Mouse (Mus musculus) layer of hippocampus, adult 9-10 months (tissue): ENCODE data around the gene BC034090.
"Not testable (repeated sequence)": the region's sequence is repeated elsewhere in the genome, so short reads cannot be mapped to it uniquely, and the experiment has no call there.

ENCODE experiments used
- DNase-seq: peaks from one replicate; pipeline ENCODE4 v3.0.0; 2022; ENCODE audit warnings: low spot score

The BC034090 gene

GRCm38 (mm10) chr1:155191219-155191618, 53.0 kb downstream of the BC034090 start:
- no peak for DNase-seq

GRCm38 (mm10) chr1:155188656-155189055, 55.6 kb downstream of the BC034090 start:
- no peak for DNase-seq

- no peak for DNase-seq
These were observed 60.1 kb downstream of the BC034090 start for GRCm38 (mm10) chr1:155184191-155184590.

- no peak for DNase-seq
These were observed 65.9 kb downstream of the BC034090 start for GRCm38 (mm10) chr1:155178192-155178924.

GRCm38 (mm10) chr1:155174424-155174823, 69.8 kb downstream of the BC034090 start:
- DNase-seq = no peak

GRCm38 (mm10) chr1:155173644-155174016, 70.6 kb downstream of the BC034090 start:
- not testable (repeated sequence) for DNase-seq

- DNase-seq = no peak
These were observed 71.2 kb downstream of the BC034090 start for GRCm38 (mm10) chr1:155172895-155173643.

- no peak for DNase-seq
These were observed 74.3 kb downstream of the BC034090 start for GRCm38 (mm10) chr1:155169935-155170334.

GRCm38 (mm10) chr1:155167453-155167852, 76.8 kb downstream of the BC034090 start:
- no peak for DNase-seq
